Comparison of ENCODE assay signal across 13 mouse cellular contexts in genomic region chr3:119537884-119538283, GRCm38 (mm10).
DNase-seq lines count a peak whose midpoint lies in the region; ATAC-seq and TF ChIP-seq lines count a peak whose summit lies in the region.
"Had no signal": no experiment of that assay in that cellular context is flagged by ENCODE, and none has a peak within 500 bp of the region (broad histone marks: within the 10 kb centered on the region; RNA-seq: fewer than 3 reads in every experiment).

No protein-coding gene starts in this region.

- H3K27ac ChIP-seq in gastrocnemius, adult 2 months = no peak overlapping the region
- H3K27ac ChIP-seq in liver, adult 2 months (replicated peaks; ENCODE audit: insufficient read depth, low read depth, low read length) = no peak overlapping the region
- no peak overlapping the region for H3K27ac ChIP-seq in liver, embryonic 11.5 days (ENCODE audit: low read depth, low read length)
- H3K27ac ChIP-seq in ES-E14 (ENCODE audit: insufficient read depth, low read depth, low read length, poor library complexity, severe bottlenecking) = no peak overlapping the region
- H3K27ac ChIP-seq: limb, embryonic 10.5 days had no signal

- no peaks in the 10 kb centered on the region for H3K36me3 ChIP-seq in liver, adult 2 months (ENCODE audit: control insufficient read depth, insufficient read depth, low read length)
- H3K36me3 ChIP-seq in liver, embryonic 11.5 days (ENCODE audit: control insufficient read depth, insufficient read depth, low read length) = no peaks in the 10 kb centered on the region
- H3K36me3 ChIP-seq in ES-E14 (ENCODE audit: control insufficient read depth, insufficient read depth, low read length, poor library complexity, severe bottlenecking) = no peaks in the 10 kb centered on the region
- H3K36me3 ChIP-seq: limb, embryonic 10.5 days had no signal

- in situ Hi-C loops in ES-E14 (cut with MboI; ENCODE audit: low sequenced_read_pairs in 2 of 2, unreplicated experiment in 2 of 2) = no loop called here

- no peaks in the 10 kb centered on the region for H3K79me2 ChIP-seq in liver, adult 2 months (ENCODE audit: control insufficient read depth, insufficient read depth, low read length)

- intact Hi-C loops in gastrocnemius, adult 2 months (cut with DNase I) = no loop called here

- ATAC-seq in liver, embryonic 11.5 days (replicated peaks; ENCODE audit: low FRiP score) = no peak

- H3K9ac ChIP-seq in liver, adult 2 months (ENCODE audit: low read depth, low read length) = no peak overlapping the region
- H3K9ac ChIP-seq in liver, embryonic 11.5 days (ENCODE audit: low read depth, low read length) = no peak overlapping the region
- H3K9ac ChIP-seq in ES-E14 (ENCODE audit: insufficient read depth, low read depth, low read length, poor library complexity, severe bottlenecking) = no peak overlapping the region

- TF ChIP-seq POLR2A in liver, adult 2 months (IDR thresholded peaks at IDR 0.05; ENCODE audit: extremely low read depth, insufficient read depth, low read length) = no peak

- no peak overlapping the region for H3K4me2 ChIP-seq in liver, embryonic 11.5 days

- DNase-seq in gastrocnemius, adult 2 months = no peak
- DNase-seq in gastrocnemius, adult 18-20 months (ENCODE audit: low spot score) = no peak
- no peak for DNase-seq in liver, adult 2 months (ENCODE audit: extremely low read depth, low read depth, low spot score)
- DNase-seq in liver, embryonic 11.5 days (ENCODE audit: low spot score) = no peak
- DNase-seq in ES-E14 (ENCODE audit: low read depth, low spot score) = peak; percentile 13
- DNase-seq in embryo, embryonic 9.5 days (ENCODE audit: extremely low spot score) = peak; percentile 7
- no peak for DNase-seq in ovary, postnatal 14 days (ENCODE audit: low spot score)
- DNase-seq in spleen, postnatal 4 days (ENCODE audit: low spot score in 2 of 2) = no peak
- DNase-seq: adrenal gland, adult 8-10 months; cerebellum, adult 18-20 months; gastrocnemius, postnatal 14 days; heart, postnatal 14 days had no signal

- TF ChIP-seq CTCF in gastrocnemius, adult 2 months (IDR thresholded peaks at IDR 0.05) = peak; percentile 11; the same call in 1 of the 2 replicates
- peak; percentile 35; the same call in 1 of the 2 replicates for TF ChIP-seq CTCF in liver, adult 2 months (IDR thresholded peaks at IDR 0.05; ENCODE audit: low read depth, low read length)

- WGBS in liver, adult 2 months = 79% methylated on average over 7 of the region's 7 CpGs
- WGBS in liver, embryonic 11.5 days = 74% methylated on average over 7 of the region's 7 CpGs

- H3K4me1 ChIP-seq in liver, adult 2 months (ENCODE audit: control insufficient read depth, insufficient read depth, low read length) = no peaks in the 10 kb centered on the region; the same call in 1 of the 2 replicates
- H3K4me1 ChIP-seq in liver, embryonic 11.5 days (replicated peaks; ENCODE audit: control insufficient read depth, insufficient read depth, low read length) = no peaks in the 10 kb centered on the region
- H3K4me1 ChIP-seq in ES-E14 (ENCODE audit: control insufficient read depth in 2 of 2, insufficient read depth in 2 of 2, low read length in 2 of 2, poor library complexity in 1 of 2) = no peaks in the 10 kb centered on the region
- H3K4me1 ChIP-seq: limb, embryonic 10.5 days had no signal

- no peaks in the 10 kb centered on the region; the same call in 1 of the 2 replicates for H3K9me3 ChIP-seq in liver, embryonic 11.5 days (ENCODE audit: control insufficient read depth, low read length)
- H3K9me3 ChIP-seq in ES-E14 (ENCODE audit: control insufficient read depth, insufficient read depth, low read depth, low read length) = no peaks in the 10 kb centered on the region
- H3K9me3 ChIP-seq: limb, embryonic 10.5 days had no signal

- H3K27me3 ChIP-seq in liver, adult 2 months (ENCODE audit: control insufficient read depth, insufficient read depth, low read length) = no peaks in the 10 kb centered on the region
- H3K27me3 ChIP-seq in liver, embryonic 11.5 days (replicated peaks; ENCODE audit: control insufficient read depth, insufficient read depth, low read length) = no peaks in the 10 kb centered on the region

- no peak overlapping the region for H3K4me3 ChIP-seq in gastrocnemius, adult 2 months
- no peak overlapping the region for H3K4me3 ChIP-seq in liver, adult 2 months (ENCODE audit: insufficient read depth, low read depth, low read length)
- H3K4me3 ChIP-seq in liver, embryonic 11.5 days (ENCODE audit: low read depth, low read length) = no peak overlapping the region
- H3K4me3 ChIP-seq in ES-E14 (ENCODE audit: insufficient read depth in 1 of 2, low read depth in 1 of 2, low read length in 2 of 2, poor library complexity in 1 of 2, severe bottlenecking in 1 of 2) = no peak overlapping the region
- H3K4me3 ChIP-seq: limb, embryonic 10.5 days had no signal

TF ChIP-seq in ES-E14, 5 proteins besides CTCF, POLR2A, EP300 and RAD21:
- TF ChIP-seq ZNF384 (IDR thresholded peaks at IDR 0.05; ENCODE audit: low read depth, low read length) (no peak), MAFK (IDR thresholded peaks at IDR 0.05; ENCODE audit: insufficient read depth, low read depth, low read length) (no peak), HCFC1 (IDR thresholded peaks at IDR 0.05; ENCODE audit: borderline replicate concordance, insufficient read depth, low read length) (no peak), ZC3H11A (IDR thresholded peaks at IDR 0.05; ENCODE audit: borderline replicate concordance, low read depth, low read length) (no peak), CHD2 (IDR thresholded peaks at IDR 0.05; ENCODE audit: low read depth, low read length) (no peak)

Comparison
In these comparisons a context has a peak if more than half of its experiments do, and no peak if none do; other contexts are left out.
1. DNase-seq: peak in ES-E14 (single experiment) and embryo, embryonic 9.5 days (single experiment); none in gastrocnemius, adult 2 months (single experiment), gastrocnemius, adult 18-20 months (single experiment), liver, adult 2 months (single experiment), liver, embryonic 11.5 days (single experiment), ovary, postnatal 14 days (single experiment) and spleen, postnatal 4 days (0 of 2).